Mouse (Mus musculus) liver, embryonic 14.5 days (tissue): ENCODE results near the gene Ccdc42.

ENCODE experiments used
- CTCF ChIP-seq: IDR thresholded peaks from 2 replicates; pipeline ENCODE4 v1.5.1; 2016; ENCODE audit warnings: antibody characterized with exemption, low read depth, control low read depth
- EP300 ChIP-seq: IDR thresholded peaks from 2 replicates; pipeline ENCODE4 v1.6.1; 2016; ENCODE audit warnings: antibody characterized with exemption, low read depth

DNA sequence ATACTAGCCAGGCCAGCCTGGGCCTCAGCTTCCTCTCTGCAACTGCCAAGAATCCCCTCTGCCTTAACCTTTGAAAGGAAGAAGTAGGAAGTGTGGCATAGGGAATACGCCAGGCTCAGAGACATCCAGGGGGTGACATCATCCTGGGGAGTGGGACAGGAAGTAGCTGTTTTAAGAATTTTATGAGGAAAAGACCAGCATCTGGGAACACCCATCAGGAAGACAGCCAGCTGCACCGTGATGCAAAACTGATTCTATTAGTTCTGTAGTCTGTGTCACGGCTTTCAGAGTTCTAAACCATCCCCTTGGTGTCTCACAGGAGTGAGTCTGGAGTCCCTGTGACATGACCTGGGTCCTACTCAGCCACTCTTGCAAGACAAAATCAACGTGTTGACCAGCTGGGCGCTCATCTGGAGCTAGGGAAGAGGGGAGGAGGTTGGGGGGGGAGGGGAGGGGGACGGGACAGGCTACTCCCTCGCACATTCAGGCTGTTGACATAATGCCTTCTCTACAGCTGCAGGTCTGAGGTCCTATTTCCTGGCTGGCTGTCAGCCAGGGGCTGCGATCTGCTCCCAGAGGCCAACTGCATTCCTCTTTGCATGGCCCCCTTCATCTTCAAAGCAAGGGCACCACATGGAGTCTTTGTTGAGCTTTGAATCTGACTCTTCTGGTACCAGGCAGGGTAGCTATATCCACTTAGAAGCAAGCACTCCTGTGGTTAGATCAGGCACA, 15.5 kb downstream of the Ccdc42 start:
- TF ChIP-seq EP300 (no peak), CTCF (no peak)
